Mouse (Mus musculus): ENCODE data around the gene Tekt3. TPM values are rescaled to one million over a fixed set of nuclear protein-coding genes. Genes with fewer than 3 reads are reported as not detected.

The Tekt3 gene
- total and polyA plus RNA-seq, 3 experiments, result not detected

DNA sequence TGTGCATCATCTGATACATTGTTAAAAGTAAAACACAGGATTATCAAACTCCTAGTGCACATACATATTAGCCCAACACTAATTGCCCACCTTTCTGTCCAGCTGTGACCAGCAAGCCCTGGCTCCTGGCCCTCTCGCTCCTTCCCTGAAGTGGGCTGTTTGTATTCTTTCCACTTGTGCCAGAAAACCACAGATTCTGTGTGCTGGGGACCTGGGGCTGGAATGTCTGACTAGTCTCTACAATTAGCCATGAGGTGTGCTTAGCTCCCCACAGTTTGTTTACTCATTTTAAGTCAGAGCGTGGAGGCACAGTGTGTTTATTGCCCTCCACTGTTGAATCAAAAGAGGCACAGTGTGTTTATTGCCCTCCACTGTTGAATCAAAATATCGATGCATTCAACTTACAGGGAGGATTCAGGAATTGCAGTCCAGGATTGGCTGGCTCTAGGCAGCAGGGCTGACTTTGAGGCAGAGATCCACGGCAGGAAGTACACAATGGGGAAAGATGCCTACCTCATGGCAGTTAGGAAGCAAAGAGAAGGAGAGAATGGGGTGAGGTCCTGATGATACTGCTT is 61.4 kb downstream of the Tekt3 start:
- TF ChIP-seq MYC (IDR thresholded peaks at IDR 0.05; ENCODE audit: low read depth, low read length), result no peak
- TF ChIP-seq SMC3 (IDR thresholded peaks at IDR 0.05; ENCODE audit: low read depth, low read length), result no peak
- TF ChIP-seq EP300 (IDR thresholded peaks at IDR 0.05; ENCODE audit: low read depth in 1 of 2, low read length in 2 of 2), result no peak
- no peak for TF ChIP-seq ZNF384 (IDR thresholded peaks at IDR 0.05; ENCODE audit: low read depth, low read length)
- TF ChIP-seq SIN3A (IDR thresholded peaks at IDR 0.05; ENCODE audit: low read length), result no peak
- no peak for TF ChIP-seq USF2 (IDR thresholded peaks at IDR 0.05; ENCODE audit: borderline replicate concordance in 1 of 2, insufficient read depth in 1 of 2, low read depth in 1 of 2, low read length in 2 of 2)
- no peak for TF ChIP-seq GABPA (IDR thresholded peaks at IDR 0.05; ENCODE audit: low read depth, low read length)
- TF ChIP-seq POLR2AphosphoS5 (IDR thresholded peaks at IDR 0.05; ENCODE audit: borderline replicate concordance, low read depth, low read length), result no peak
- no peak for TF ChIP-seq NELFE (IDR thresholded peaks at IDR 0.05; ENCODE audit: low read depth, low read length)
- TF ChIP-seq BHLHE40 (IDR thresholded peaks at IDR 0.05; ENCODE audit: borderline replicate concordance, low read depth, low read length), result no peak
- TF ChIP-seq RCOR1 (IDR thresholded peaks at IDR 0.05; ENCODE audit: low read depth, low read length), result no peak
- no peak for TF ChIP-seq USF1 (IDR thresholded peaks at IDR 0.05; ENCODE audit: low read depth, low read length)
- TF ChIP-seq CHD2 (IDR thresholded peaks at IDR 0.05; ENCODE audit: low read length), result no peak
- no peak for TF ChIP-seq MAZ (IDR thresholded peaks at IDR 0.05; ENCODE audit: low read depth, low read length)
- TF ChIP-seq ZMIZ1 (IDR thresholded peaks at IDR 0.05; ENCODE audit: low read depth, low read length), result no peak
- TF ChIP-seq CHD1 (IDR thresholded peaks at IDR 0.05; ENCODE audit: low read depth, low read length), result no peak
- TF ChIP-seq TCF12 (IDR thresholded peaks at IDR 0.05; ENCODE audit: low read depth, low read length), result no peak
- TF ChIP-seq POLR2AphosphoS2 (IDR thresholded peaks at IDR 0.05; ENCODE audit: low read length), result no peak
- TF ChIP-seq MAX (IDR thresholded peaks at IDR 0.05; ENCODE audit: low read length), result no peak
- no peaks in the 10 kb centered on the region for H3K79me2 ChIP-seq (ENCODE audit: control insufficient read depth, insufficient read depth, low read length, poor library complexity)

DNA sequence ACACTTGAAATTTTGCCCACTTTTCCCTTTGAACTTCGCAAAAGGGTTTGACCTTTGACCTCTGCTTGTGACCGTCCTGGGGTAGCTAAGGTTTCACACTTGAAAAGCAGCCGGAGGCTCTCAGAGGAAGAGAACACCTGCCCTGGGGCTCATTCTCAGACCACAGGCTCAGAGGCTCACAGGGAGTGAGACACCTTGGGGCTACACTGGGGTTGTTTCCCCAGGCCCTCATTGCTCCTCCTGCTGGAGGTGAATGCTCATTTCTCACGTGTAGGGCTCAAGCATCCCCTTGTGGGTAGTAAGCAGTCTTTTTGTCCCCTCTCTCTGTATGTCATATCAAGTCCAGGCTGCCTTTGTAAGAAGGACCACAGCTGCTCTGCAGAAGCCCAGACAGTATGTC is 62.9 kb downstream of the Tekt3 start:
- Histone ChIP-seq H3K9me3 (replicated peaks; ENCODE audit: insufficient read depth, low read length) (no peaks in the 10 kb centered on the region), H3K27me3 (ENCODE audit: control insufficient read depth in 1 of 2, insufficient read depth in 2 of 2, low read length in 2 of 2) (no peaks in the 10 kb centered on the region), H3K4me1 (ENCODE audit: control insufficient read depth in 1 of 2, insufficient read depth in 2 of 2, low read length in 2 of 2) (no peaks in the 10 kb centered on the region), H3K36me3 (ENCODE audit: control insufficient read depth in 1 of 2, insufficient read depth in 2 of 2, low read length in 2 of 2) (no peaks in the 10 kb centered on the region), H3K4me3 (ENCODE audit: control insufficient read depth in 1 of 2, insufficient read depth in 1 of 2, low read depth in 2 of 2, low read length in 2 of 2) (no peak overlapping the region), H3K9ac (ENCODE audit: control insufficient read depth, low read depth, low read length, poor library complexity, severe bottlenecking) (no peak overlapping the region), H3K27ac (ENCODE audit: control insufficient read depth, low read depth, low read length) (no peak overlapping the region), H3K79me2 (ENCODE audit: control insufficient read depth, insufficient read depth, low read length, poor library complexity) (no peaks in the 10 kb centered on the region)
- TF ChIP-seq ZNF384 (IDR thresholded peaks at IDR 0.05; ENCODE audit: low read depth, low read length) (no peak), SMC3 (IDR thresholded peaks at IDR 0.05; ENCODE audit: low read depth, low read length) (0 out of 2 replicates have a peak, but pooled peaks have one; percentile 8)
- DNase-seq (ENCODE audit: low read depth, low spot score), result no peak

More for the DNA sequence above, 61.4 kb downstream of the Tekt3 start:
- H3K9ac ChIP-seq (ENCODE audit: control insufficient read depth, low read depth, low read length, poor library complexity, severe bottlenecking), result no peak overlapping the region
- H3K36me3 ChIP-seq (ENCODE audit: control insufficient read depth in 1 of 2, insufficient read depth in 2 of 2, low read length in 2 of 2), result no peaks in the 10 kb centered on the region
- H3K4me3 ChIP-seq (ENCODE audit: control insufficient read depth in 1 of 2, insufficient read depth in 1 of 2, low read depth in 2 of 2, low read length in 2 of 2), result no peak overlapping the region
- H3K27me3 ChIP-seq (ENCODE audit: control insufficient read depth in 1 of 2, insufficient read depth in 2 of 2, low read length in 2 of 2), result no peaks in the 10 kb centered on the region
- H3K4me1 ChIP-seq (ENCODE audit: control insufficient read depth in 1 of 2, insufficient read depth in 2 of 2, low read length in 2 of 2), result no peaks in the 10 kb centered on the region
- H3K27ac ChIP-seq (ENCODE audit: control insufficient read depth, low read depth, low read length), result no peak overlapping the region
- DNase-seq (ENCODE audit: low read depth, low spot score), result no peak
- H3K9me3 ChIP-seq (replicated peaks; ENCODE audit: insufficient read depth, low read length), result no peaks in the 10 kb centered on the region

Data from MEL (cell line).